Mouse (Mus musculus) cerebellum, adult 2 months (tissue): ENCODE results near the gene Armh1. TPM values are rescaled to one million over a fixed set of nuclear protein-coding genes. Genes with fewer than 3 reads are reported as not detected.

Experiments used
- DNase-seq, 2 experiments: peaks; one replicate each; pipeline ENCODE4 v3.0.0; 2021
- H3K27ac ChIP-seq: fragments of 200-500 bp; 2 replicates; pipeline ENCODE4 v1.5.1; 2012; ENCODE audit warnings: low read length, control low read depth, inconsistent platforms; ENCODE audit not compliant: insufficient read depth
- H3K27me3 ChIP-seq: fragments of 200-500 bp; 2 replicates; pipeline ENCODE4 v1.6.1; 2012; ENCODE audit warnings: inconsistent platforms, mild to moderate bottlenecking, low read length, moderate library complexity; ENCODE audit not compliant: control insufficient read depth, insufficient read depth
- H3K4me1 ChIP-seq: fragments of 200-500 bp; 2 replicates; pipeline ENCODE4 v1.6.1; 2011; ENCODE audit warnings: low read length; ENCODE audit not compliant: control insufficient read depth, insufficient read depth
- H3K4me3 ChIP-seq: fragments of 200-500 bp; replicated peaks from 2 replicates; pipeline ENCODE3; 2011; ENCODE audit warnings: mild to moderate bottlenecking, low read depth, low read length, control low read depth; ENCODE audit not compliant: insufficient read depth
- CTCF ChIP-seq: fragments of 200-500 bp; IDR thresholded peaks from 2 replicates; pipeline ENCODE4 v1.5.1; 2011; ENCODE audit warnings: low read depth, mild to moderate bottlenecking, control low read depth, low read length, moderate library complexity, borderline replicate concordance; ENCODE audit not compliant: insufficient read depth
- POLR2A ChIP-seq: fragments of 200-500 bp; IDR thresholded peaks from 2 replicates; pipeline ENCODE4 v1.6.1; 2011; ENCODE audit warnings: low read length, control low read depth, borderline replicate concordance; ENCODE audit not compliant: insufficient read depth
- WGBS: fragments of 180-500 bp; shearing (Covaris S2); methylation state at CpG from one replicate; pipeline ENCODE4 v1.1.7; 2018; 5-methylcytosine and 5-hydroxymethylcytosine counted together
- polyA plus RNA-seq: library from polyadenylated mRNA; depleted of rRNA; stranded (reverse); fragments of >200 nt; gene quantifications from 2 replicates; pipeline ENCODE4 v1.2.3, GENCODE M21; 2012

The Armh1 gene
- polyA plus RNA-seq, 1 experiment, result 0.67 TPM

- Histone ChIP-seq H3K27ac (no peak overlapping the region), H3K4me1 (0 out of 2 replicates have a peak, but pooled peaks cover 4% of the 10 kb centered on the region), H3K4me3 (no peak overlapping the region), H3K27me3 (no peaks in the 10 kb centered on the region)
- DNase-seq, result no peak
- WGBS, result 63% methylated on average over 5 of the region's 5 CpGs
- no peak for TF ChIP-seq POLR2A
- TF ChIP-seq CTCF, result no peak
Observed at GRCm38 (mm10) chr4:117252351-117252750, 426 bp upstream of the Armh1 start.

GRCm38 (mm10) chr4:117250982-117251381 is 943 bp downstream of the Armh1 start:
- TF ChIP-seq POLR2A, result no peak
- TF ChIP-seq CTCF, result no peak
- no peak for DNase-seq
- no peak overlapping the region for H3K27ac ChIP-seq
- 82% methylated on average over 1 of the region's 1 CpGs for WGBS
- H3K4me3 ChIP-seq, result no peak overlapping the region
- H3K4me1 ChIP-seq, result 0 out of 2 replicates have a peak, but pooled peaks cover 4% of the 10 kb centered on the region
- no peaks in the 10 kb centered on the region for H3K27me3 ChIP-seq

GRCm38 (mm10) chr4:117240867-117241266 is 11.1 kb downstream of the Armh1 start:
- no peaks in the 10 kb centered on the region for H3K4me1 ChIP-seq
- no peak overlapping the region for H3K4me3 ChIP-seq
- H3K27me3 ChIP-seq, result no peaks in the 10 kb centered on the region
- WGBS, result 11% methylated on average over 6 of the region's 6 CpGs
- peak; percentile 27 to 57 for DNase-seq
- no peak overlapping the region for H3K27ac ChIP-seq
- TF ChIP-seq POLR2A (no peak), CTCF (no peak)

GRCm38 (mm10) chr4:117239153-117239552 is 12.8 kb downstream of the Armh1 start:
- no peak for TF ChIP-seq POLR2A
- no peak for TF ChIP-seq CTCF
- no peaks in the 10 kb centered on the region for H3K4me1 ChIP-seq
- 64% methylated on average over 2 of the region's 2 CpGs for WGBS
- DNase-seq, result no peak
- no peak overlapping the region for H3K27ac ChIP-seq
- H3K27me3 ChIP-seq, result no peaks in the 10 kb centered on the region
- H3K4me3 ChIP-seq, result no peak overlapping the region

GRCm38 (mm10) chr4:117235822-117236221 is 16.1 kb downstream of the Armh1 start:
- 27% methylated on average over 4 of the region's 4 CpGs for WGBS
- DNase-seq, result no peak
- no peak overlapping the region for H3K4me3 ChIP-seq
- no peaks in the 10 kb centered on the region for H3K4me1 ChIP-seq
- no peaks in the 10 kb centered on the region for H3K27me3 ChIP-seq
- no peak overlapping the region for H3K27ac ChIP-seq
- no peak for TF ChIP-seq POLR2A
- TF ChIP-seq CTCF, result no peak

GRCm38 (mm10) chr4:117234166-117234741 is 17.7 kb downstream of the Armh1 start:
- H3K4me1 ChIP-seq, result no peaks in the 10 kb centered on the region
- WGBS, result 89% methylated on average over 7 of the region's 7 CpGs
- H3K27ac ChIP-seq, result no peak overlapping the region
- TF ChIP-seq CTCF (no peak), POLR2A (no peak)
- no peak overlapping the region for H3K4me3 ChIP-seq
- no peaks in the 10 kb centered on the region for H3K27me3 ChIP-seq
- DNase-seq, result no peak

- no peaks in the 10 kb centered on the region for H3K4me1 ChIP-seq
- no peak for TF ChIP-seq POLR2A
- TF ChIP-seq CTCF, result no peak
- no peak for DNase-seq
- no peaks in the 10 kb centered on the region for H3K27me3 ChIP-seq
- WGBS, result 89% methylated on average over 2 of the region's 2 CpGs
- H3K27ac ChIP-seq, result no peak overlapping the region
- no peak overlapping the region for H3K4me3 ChIP-seq
Observed at GRCm38 (mm10) chr4:117231208-117231607, 20.7 kb downstream of the Armh1 start.

GRCm38 (mm10) chr4:117230331-117230730 is 21.6 kb downstream of the Armh1 start:
- 60% methylated on average over 10 of the region's 10 CpGs for WGBS
- Histone ChIP-seq H3K4me1 (no peaks in the 10 kb centered on the region), H3K27ac (no peak overlapping the region), H3K4me3 (no peak overlapping the region), H3K27me3 (no peaks in the 10 kb centered on the region)
- peak; percentile 17; the same call in 1 of the 2 replicates for TF ChIP-seq CTCF
- no peak for TF ChIP-seq POLR2A
- DNase-seq, result no peak
